ENCODE assay signal across 18 mouse cellular contexts in the genomic region with DNA sequence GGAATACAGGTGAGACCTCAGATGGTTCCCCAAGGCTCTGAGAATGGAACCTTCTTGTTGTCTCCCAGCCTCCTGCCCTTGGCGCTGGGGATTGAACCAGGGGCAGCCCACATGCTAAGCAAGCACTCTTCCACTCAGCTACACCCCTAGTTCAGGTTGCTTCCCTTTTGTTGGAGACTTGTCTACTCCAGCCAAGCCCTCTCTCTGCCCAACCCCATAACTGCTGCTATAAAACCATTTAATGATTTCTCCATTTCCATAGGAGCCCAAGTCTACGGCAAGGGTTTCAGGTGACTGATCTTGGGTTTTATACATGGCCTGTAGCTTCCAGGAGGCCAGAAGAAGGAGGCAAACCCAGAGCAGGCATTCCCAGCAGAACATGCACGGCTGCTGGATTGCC.
"Had no signal": no experiment of that assay in that cellular context is flagged by ENCODE, and none has a peak within 500 bp of the region (broad histone marks: within the 10 kb centered on the region; RNA-seq: fewer than 3 reads in every experiment).

No protein-coding gene starts in this region.

- H3K9ac ChIP-seq: liver, postnatal 0 days; lung, embryonic 15.5 days; midbrain, embryonic 13.5 days; midbrain, embryonic 15.5 days; neural tube, embryonic 12.5 days; stomach, embryonic 15.5 days had no signal

- H3K27me3 ChIP-seq: lung, embryonic 15.5 days; megakaryocyte, embryonic 14.5 days; midbrain, embryonic 13.5 days; midbrain, embryonic 15.5 days; neural tube, embryonic 12.5 days; stomach, embryonic 15.5 days had no signal

- H3K27ac ChIP-seq: lung, embryonic 15.5 days; macrophage; midbrain, embryonic 13.5 days; midbrain, embryonic 15.5 days; neural tube, embryonic 12.5 days; stomach, embryonic 15.5 days; stomach, postnatal 0 days had no signal

- H3K4me2 ChIP-seq: lung, embryonic 15.5 days; midbrain, embryonic 11.5 days; midbrain, embryonic 13.5 days; midbrain, embryonic 15.5 days; neural tube, embryonic 12.5 days; stomach, embryonic 15.5 days had no signal

- H3K9me3 ChIP-seq: lung, embryonic 15.5 days; megakaryocyte, embryonic 14.5 days; midbrain, embryonic 13.5 days; midbrain, embryonic 15.5 days; neural tube, embryonic 12.5 days; stomach, embryonic 15.5 days had no signal

- DNase-seq: liver, postnatal 0 days; lung, adult 2 months; lung, postnatal 14 days; lung, postnatal 36 days; right cerebral cortex, postnatal 14 days; thymus, adult 2 months; thymus, postnatal 25 days; thymus, postnatal 4 days had no signal

- H3K4me3 ChIP-seq: lung, embryonic 15.5 days; megakaryocyte, embryonic 14.5 days; midbrain, embryonic 13.5 days; midbrain, embryonic 15.5 days; neural tube, embryonic 12.5 days; stomach, embryonic 15.5 days had no signal

- ATAC-seq: liver, postnatal 0 days; lung, postnatal 0 days; midbrain, embryonic 13.5 days; midbrain, embryonic 15.5 days had no signal

- H3K36me3 ChIP-seq: lung, embryonic 15.5 days; midbrain, embryonic 13.5 days; midbrain, embryonic 15.5 days; neural tube, embryonic 12.5 days; stomach, embryonic 15.5 days had no signal

- H3K4me1 ChIP-seq: megakaryocyte, embryonic 14.5 days; midbrain, embryonic 13.5 days; midbrain, embryonic 15.5 days; neural tube, embryonic 12.5 days; stomach, embryonic 15.5 days had no signal
